Mouse (Mus musculus) MEL (cell line): Measurements from ENCODE around the gene Mymx.

Experiments used
- GABPA ChIP-seq: IDR thresholded peaks from 2 replicates; pipeline ENCODE4 v1.6.1; 2012; ENCODE audit warnings: low read depth, mild to moderate bottlenecking, inconsistent platforms, low read length, improper control_type of control experiment, moderate library complexity
- GATA1 ChIP-seq: IDR thresholded peaks from 2 replicates; pipeline ENCODE4 v1.6.1; 2011; ENCODE audit warnings: low read depth, low read length, improper control_type of control experiment
- JUND ChIP-seq: IDR thresholded peaks from 2 replicates; pipeline ENCODE4 v1.6.1; 2011; ENCODE audit warnings: low read depth, mild to moderate bottlenecking, improper control_type of control experiment, low read length
- MAFK ChIP-seq: IDR thresholded peaks from 2 replicates; pipeline ENCODE4 v1.6.1; 2011; ENCODE audit warnings: low read depth, mild to moderate bottlenecking, low read length, improper control_type of control experiment, borderline replicate concordance
- MAX ChIP-seq: IDR thresholded peaks from 2 replicates; pipeline ENCODE4 v1.6.1; 2011; ENCODE audit warnings: low read length, improper control_type of control experiment

GRCm38 (mm10) chr17:45601325-45601724 is 577 bp downstream of the Mymx start:
- TF ChIP-seq MAFK = no peak
- TF ChIP-seq GATA1 = no peak
- TF ChIP-seq GABPA = no peak
- TF ChIP-seq MAX = no peak
- TF ChIP-seq JUND = no peak
